Mouse (Mus musculus) ES-E14 (cell line): ENCODE measurements around the gene Ercc8.

Experiments
- CHD2 ChIP-seq: IDR thresholded peaks from 2 replicates; pipeline ENCODE4 v1.6.1; 2014; ENCODE audit warnings: mild to moderate bottlenecking, low read depth, low read length, inconsistent platforms
- HCFC1 ChIP-seq: IDR thresholded peaks from 2 replicates; pipeline ENCODE4 v1.6.1; 2012; ENCODE audit warnings: low read length, inconsistent platforms, borderline replicate concordance; ENCODE audit not compliant: insufficient read depth
- MAFK ChIP-seq: IDR thresholded peaks from 2 replicates; pipeline ENCODE4 v1.6.1; 2014; ENCODE audit warnings: mild to moderate bottlenecking, low read depth, low read length, inconsistent platforms; ENCODE audit not compliant: insufficient read depth
- ZC3H11A ChIP-seq: IDR thresholded peaks from 2 replicates; pipeline ENCODE4 v1.6.1; 2012; ENCODE audit warnings: low read depth, mild to moderate bottlenecking, inconsistent platforms, low read length, borderline replicate concordance
- ZNF384 ChIP-seq: IDR thresholded peaks from 2 replicates; pipeline ENCODE4 v1.6.1; 2012; ENCODE audit warnings: low read depth, low read length, inconsistent platforms

DNA sequence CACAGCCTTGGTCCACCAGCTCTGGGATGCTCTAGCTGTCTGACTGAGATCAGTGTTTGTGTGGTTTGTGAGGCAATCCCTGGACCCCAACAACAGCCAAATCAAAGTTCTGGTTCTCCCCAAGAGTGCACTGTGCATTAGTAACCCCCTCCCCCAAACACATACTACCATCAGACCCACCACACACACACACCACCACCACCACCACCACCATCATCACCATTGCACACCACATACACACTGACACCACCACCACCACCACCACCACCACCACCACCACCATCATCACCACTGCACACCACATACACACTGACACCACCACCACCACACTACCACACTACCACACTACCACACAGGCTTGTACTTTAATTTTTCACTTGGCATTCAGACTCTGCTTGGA is 40.9 kb upstream of the Ercc8 start:
- no peak for TF ChIP-seq MAFK
- TF ChIP-seq ZC3H11A, result no peak
- TF ChIP-seq HCFC1, result no peak
- no peak for TF ChIP-seq CHD2
- TF ChIP-seq ZNF384, result no peak
